Mouse (Mus musculus) c-Kit-positive CD71-positive TER-119-positive erythroid progenitor cells, embryonic 14.5 days (primary cell): ENCODE data around the gene Pom121.
"Not testable (repeated sequence)": the region's sequence is repeated elsewhere in the genome, so short reads cannot be mapped to it uniquely, and the experiment has no call there.

ENCODE experiments used
- DNase-seq: peaks from one replicate; pipeline ENCODE4 v3.0.0-alpha.2; 2013; ENCODE audit warnings: low spot score

Gene Pom121

GRCm38 (mm10) chr5:135394004-135394823, at the start of gene Pom121:
Gene Pom121, minus strand, starts transcription at chr5:135394546.
- peak; percentile 82 for DNase-seq

DNA sequence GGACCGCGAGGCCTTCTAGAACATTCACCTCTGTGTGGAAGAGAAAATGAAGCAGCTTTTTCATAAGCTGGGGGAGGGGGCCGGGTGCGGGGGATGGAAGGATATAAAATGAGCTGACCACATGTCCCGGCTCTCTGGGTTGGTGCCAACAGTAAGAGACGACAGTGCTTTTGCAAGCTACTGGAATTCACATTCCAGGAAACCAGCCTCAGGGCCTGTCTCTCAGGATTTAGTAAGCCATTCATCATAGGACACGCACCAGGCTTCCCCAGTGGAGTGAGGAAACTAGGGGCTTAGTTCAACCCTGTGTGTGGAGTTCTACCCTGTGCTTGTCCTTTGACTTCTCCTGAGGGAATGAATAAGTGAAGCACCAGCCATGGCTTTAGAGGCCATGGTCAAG, 48.1 kb upstream of the Pom121 start:
- no peak for DNase-seq

GRCm38 (mm10) chr5:135435039-135435438, 40.7 kb upstream of the Pom121 start:
- DNase-seq, result no peak

DNA sequence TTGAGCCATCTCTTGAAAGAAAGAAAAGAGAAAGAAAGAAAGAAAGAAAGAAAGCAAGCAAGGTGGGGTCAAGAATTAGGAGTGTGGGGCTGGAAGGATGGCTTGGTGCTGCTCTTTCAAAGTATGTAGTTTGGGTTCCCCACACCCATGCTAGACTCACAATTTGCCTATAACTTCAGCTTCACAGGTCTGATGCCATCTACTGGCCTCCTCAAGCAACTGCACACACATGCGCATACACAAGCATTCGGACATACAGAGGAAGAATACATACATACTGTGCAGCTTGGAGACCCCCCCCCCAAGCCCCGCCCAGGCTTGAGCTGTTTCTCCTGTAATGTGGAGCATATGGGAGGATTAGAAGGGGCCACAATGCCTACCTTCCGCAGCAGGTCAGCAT, 39.5 kb upstream of the Pom121 start:
- no peak for DNase-seq

- no peak for DNase-seq
These were observed 36.8 kb upstream of the Pom121 start for GRCm38 (mm10) chr5:135431111-135431510.

DNA sequence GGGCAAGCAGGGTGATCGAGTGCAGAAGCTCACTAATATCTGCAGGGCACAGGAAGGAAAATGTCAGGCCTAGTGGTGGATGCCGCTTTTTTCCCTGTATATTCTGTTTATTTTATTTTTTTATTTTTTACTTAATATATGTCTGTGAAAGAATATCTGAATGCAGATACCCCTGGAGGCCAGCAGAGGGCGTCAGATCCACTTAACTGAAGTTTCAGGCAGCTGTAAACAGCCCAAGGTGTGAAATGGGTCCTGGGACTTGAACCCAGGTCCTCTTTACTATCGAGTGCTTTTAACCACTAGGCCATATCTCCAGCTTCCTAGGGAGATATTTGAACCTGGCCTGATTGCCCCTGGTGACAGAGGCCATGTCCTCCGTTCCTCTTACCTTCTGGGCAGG, 34.4 kb upstream of the Pom121 start:
- no peak for DNase-seq

DNA sequence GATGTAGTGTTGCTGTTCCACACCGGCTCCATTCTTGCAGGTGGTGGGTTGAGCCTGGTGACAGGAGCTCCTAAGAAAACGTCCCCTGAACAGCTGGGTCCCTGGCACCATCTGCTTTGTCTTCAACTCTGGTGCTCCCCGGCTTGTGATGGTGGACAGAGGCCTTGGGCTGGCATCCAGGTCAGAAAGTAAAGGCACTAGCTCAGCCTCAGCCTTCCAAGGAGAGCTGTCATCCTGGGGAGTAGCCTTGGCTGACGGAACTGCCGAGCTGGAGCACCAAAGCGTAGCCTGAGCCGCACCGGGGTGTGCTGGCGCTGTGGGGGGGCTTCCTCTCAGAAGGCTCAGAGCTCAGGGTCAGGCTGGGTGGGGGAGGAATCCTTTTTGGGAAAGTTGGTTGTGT, 15.9 kb upstream of the Pom121 start:
- no peak for DNase-seq

- no peak for DNase-seq
These were observed 13.8 kb upstream of the Pom121 start for GRCm38 (mm10) chr5:135408114-135408513.

GRCm38 (mm10) chr5:135405437-135405836, 11.1 kb upstream of the Pom121 start:
- DNase-seq, result no peak

DNA sequence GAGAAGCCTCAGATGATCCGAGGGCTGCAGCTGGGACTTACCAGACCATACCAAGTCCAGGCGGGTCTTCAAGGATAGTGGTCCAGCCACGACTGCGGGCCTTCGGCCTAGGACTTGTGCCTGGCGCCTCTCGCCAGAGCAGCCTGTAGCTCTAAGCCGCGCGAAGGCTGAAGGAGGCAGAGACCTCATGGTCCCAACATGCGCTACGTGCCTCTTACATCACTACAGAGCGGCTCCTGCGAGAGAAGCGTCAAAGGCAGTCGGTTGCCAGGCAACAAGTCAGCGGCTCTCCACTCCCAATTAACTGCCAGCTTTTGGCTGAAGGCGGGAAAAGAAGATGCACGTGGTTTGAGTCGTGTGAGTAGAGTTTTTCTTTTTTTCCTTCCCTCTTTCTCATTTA, 10.3 kb upstream of the Pom121 start:
- DNase-seq, result no peak

GRCm38 (mm10) chr5:135400244-135400643, 5.9 kb upstream of the Pom121 start:
- peak; percentile 68 for DNase-seq

GRCm38 (mm10) chr5:135399382-135399781, 5.0 kb upstream of the Pom121 start:
- DNase-seq, result no peak

- DNase-seq, result peak; percentile 69
These were observed 1.5 kb upstream of the Pom121 start for GRCm38 (mm10) chr5:135395826-135396225.

GRCm38 (mm10) chr5:135383771-135384170, 10.6 kb downstream of the Pom121 start:
- no peak for DNase-seq

DNA sequence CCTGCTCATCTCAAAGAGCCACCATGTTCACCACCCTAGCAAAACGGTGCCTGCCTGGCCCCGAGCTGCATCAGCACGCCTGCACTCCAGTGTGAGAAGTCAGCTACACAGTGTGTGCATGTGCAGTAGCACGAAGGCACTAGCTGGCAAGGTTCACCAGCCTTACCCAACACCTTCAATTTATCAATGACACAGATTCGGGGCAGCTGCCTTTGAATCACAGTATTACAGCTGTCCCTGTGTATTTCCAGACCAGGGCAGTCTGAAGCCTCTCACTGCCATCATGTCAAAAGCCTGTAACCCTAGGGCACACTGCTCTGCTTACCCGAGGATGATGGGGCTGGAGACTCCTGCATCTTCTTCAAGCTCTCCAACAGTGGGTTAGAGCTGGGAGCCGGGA, 11.6 kb downstream of the Pom121 start:
- DNase-seq, result no peak

GRCm38 (mm10) chr5:135381356-135381925, 12.9 kb downstream of the Pom121 start:
- no peak for DNase-seq

GRCm38 (mm10) chr5:135380681-135381080, 13.7 kb downstream of the Pom121 start:
- no peak for DNase-seq

DNA sequence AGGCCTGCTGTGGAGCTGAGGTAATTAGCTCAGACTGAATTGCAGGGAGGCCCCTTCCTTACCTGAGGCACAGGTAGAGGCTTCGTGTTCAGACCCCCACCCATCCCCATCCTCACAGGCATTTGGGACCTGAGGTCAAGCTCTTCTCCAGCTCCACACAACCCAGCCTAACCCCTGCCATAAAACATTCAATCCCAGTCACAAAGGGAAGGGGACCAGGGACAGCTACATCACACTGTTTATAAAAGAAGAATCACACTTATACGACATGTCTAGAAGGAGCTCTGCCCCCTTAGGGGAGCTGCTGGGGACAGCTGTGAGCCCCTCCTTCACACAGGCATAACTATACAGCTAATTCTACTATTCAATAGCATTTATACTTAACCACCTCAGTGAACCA, 18.0 kb downstream of the Pom121 start:
- no peak for DNase-seq

- DNase-seq, result no peak
These were observed 19.2 kb downstream of the Pom121 start for GRCm38 (mm10) chr5:135375167-135375566.

GRCm38 (mm10) chr5:135373601-135374000, 20.7 kb downstream of the Pom121 start:
- DNase-seq, result no peak

GRCm38 (mm10) chr5:135371195-135371594, 23.2 kb downstream of the Pom121 start:
- no peak for DNase-seq

DNA sequence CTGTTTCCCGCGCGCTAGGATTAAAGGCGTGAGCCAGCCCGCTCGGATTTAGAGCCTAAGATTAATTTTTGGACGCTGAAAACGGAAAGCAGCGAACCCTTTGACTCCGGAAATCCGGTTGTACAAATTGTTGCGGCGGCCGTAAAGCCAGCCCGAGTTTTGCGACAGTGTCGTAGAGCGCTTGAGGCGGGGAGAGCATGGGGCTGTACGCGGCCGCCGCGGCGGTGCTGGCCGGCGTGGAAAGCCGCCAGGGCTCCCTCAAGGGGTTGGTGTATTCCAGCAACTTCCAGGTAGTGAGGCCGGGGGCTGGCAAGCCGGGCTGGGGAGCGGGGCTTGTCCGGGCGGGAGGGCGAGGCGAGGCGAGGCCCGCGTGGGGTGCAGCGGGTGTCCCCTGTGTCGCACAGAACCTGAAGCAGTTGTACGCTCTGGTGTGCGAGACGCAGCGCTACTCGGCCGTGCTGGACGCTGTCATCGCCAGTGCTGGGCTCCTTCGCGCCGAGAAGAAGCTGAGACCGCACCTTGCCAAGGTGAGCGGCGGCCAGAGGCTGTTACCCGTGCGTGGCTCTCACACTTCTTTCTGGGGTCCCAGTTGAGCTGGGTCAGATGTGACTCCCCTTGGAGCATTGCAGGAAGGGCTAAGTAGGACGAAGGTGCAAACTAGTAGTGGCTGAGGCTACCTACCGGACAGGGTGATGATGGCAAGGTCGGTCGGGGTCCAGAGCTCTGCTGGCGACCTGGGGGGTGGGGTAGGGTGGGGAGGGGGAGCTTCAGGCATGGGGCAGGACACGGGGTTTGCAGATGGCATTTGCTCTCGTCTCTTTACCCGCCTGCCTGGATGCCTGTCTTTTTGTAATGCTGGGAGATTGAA, 24.3 kb downstream of the Pom121 start, which contains the start of gene Nsun5:
Gene Nsun5 (plus strand): TSS at position 167 of the 868 bp plus-strand sequence.
- DNase-seq, result peak; percentile 96

DNA sequence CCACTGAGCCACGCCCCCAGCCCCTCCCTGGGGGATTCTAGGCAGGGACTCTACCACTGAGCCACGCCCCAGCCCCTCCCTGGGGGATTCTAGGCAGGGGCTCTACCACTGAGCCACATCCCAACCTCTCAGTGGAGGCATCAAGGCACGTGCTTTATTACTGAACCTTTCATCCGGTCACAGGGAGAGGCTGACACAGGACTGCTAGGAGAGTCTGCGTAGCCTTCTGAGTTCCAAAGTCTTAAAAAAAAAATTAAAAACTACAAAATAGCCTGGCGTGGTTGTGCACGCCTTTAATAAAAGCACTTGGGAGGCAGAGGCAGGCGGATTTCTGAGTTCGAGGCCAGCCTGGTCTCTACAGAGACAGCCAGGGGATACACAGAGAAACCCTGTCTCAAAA, 25.1 kb downstream of the Pom121 start:
- not testable (repeated sequence) for DNase-seq
